Mouse (Mus musculus) bone marrow macrophage, adult 2 months (primary cell): ENCODE data around the gene Gm12166. TPM values are rescaled to one million over a fixed set of nuclear protein-coding genes. Genes with fewer than 3 reads are reported as not detected.

ENCODE experiments used
- H3K27ac ChIP-seq: 2 replicates; pipeline ENCODE4 v1.5.1; 2012; ENCODE audit warnings: low read depth, low read length; ENCODE audit not compliant: insufficient read depth
- H3K4me1 ChIP-seq: 2 replicates; pipeline ENCODE4 v1.6.1; 2012; ENCODE audit warnings: low read length; ENCODE audit not compliant: control insufficient read depth, insufficient read depth
- H3K4me3 ChIP-seq: 2 replicates; pipeline ENCODE4 v1.5.1; 2012; ENCODE audit warnings: mild to moderate bottlenecking, low read length, moderate library complexity; ENCODE audit not compliant: insufficient read depth
- CTCF ChIP-seq: IDR thresholded peaks from 2 replicates; pipeline ENCODE4 v1.5.1; 2012; ENCODE audit warnings: low read depth, mild to moderate bottlenecking, low read length, moderate library complexity
- POLR2A ChIP-seq: IDR thresholded peaks from 2 replicates; pipeline ENCODE4 v1.6.1; 2012; ENCODE audit warnings: mild to moderate bottlenecking, low read depth, low read length, borderline replicate concordance
- polyA plus RNA-seq: library from polyadenylated mRNA; stranded (reverse); fragments of >200 nt; gene quantifications from 2 replicates; pipeline ENCODE4 v1.2.4, GENCODE M21; 2012; ENCODE audit not compliant: missing spikeins, insufficient read depth, insufficient read length

The Gm12166 gene
- polyA plus RNA-seq, 1 experiment = 46.6 TPM

DNA sequence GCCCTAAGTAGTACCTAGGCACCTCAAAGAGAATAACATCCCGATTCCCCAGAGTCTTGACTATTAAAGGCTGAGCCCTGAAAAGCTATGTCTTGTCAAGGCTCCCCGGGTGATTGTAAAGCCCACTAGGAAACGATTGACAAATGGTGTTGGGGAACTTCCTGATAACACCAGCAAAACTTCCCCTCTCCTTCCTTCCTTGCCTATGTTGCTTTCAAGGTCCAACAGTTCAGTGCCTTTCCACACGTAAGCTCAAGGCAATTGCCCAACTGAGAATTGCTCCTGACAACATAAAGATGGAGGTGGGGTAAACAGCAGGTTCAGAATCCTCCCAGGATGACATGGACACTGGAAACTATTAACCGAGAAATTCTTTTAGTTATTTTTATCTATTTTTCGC lies 29.1 kb downstream of the Gm12166 start:
- H3K4me3 ChIP-seq = no peak overlapping the region
- H3K27ac ChIP-seq = no peak overlapping the region
- H3K4me1 ChIP-seq = peaks cover 2% of the 10 kb centered on the region; the same call in 1 of the 2 replicates
- TF ChIP-seq POLR2A (no peak), CTCF (no peak)

DNA sequence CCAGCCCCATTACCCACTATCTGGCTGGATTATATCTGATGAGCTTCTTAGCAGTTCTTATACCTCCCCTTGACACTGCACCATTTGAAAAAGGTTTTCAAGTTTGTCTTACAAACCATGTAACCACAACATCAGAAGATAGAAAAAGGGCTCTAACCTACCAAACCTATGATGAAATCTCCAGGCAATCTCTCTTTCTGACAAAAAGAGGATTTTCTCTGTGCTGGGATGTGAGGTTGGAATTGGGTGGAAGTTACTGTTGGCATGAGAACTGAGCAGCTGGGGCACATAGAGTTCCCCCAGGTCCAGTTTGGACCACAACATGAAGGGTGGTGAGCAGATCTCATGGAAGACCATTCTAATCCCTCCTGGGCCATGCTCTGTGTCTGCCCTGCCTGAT lies 30.3 kb downstream of the Gm12166 start:
- H3K4me3 ChIP-seq = no peak overlapping the region
- no peak overlapping the region for H3K27ac ChIP-seq
- peaks cover 4% of the 10 kb centered on the region; the same call in 1 of the 2 replicates for H3K4me1 ChIP-seq
- TF ChIP-seq POLR2A = no peak

GRCm38 (mm10) chr11:46020246-46020645 lies 31.9 kb downstream of the Gm12166 start:
- Histone ChIP-seq H3K27ac (no peak overlapping the region), H3K4me3 (no peak overlapping the region), H3K4me1 (peaks cover 4% of the 10 kb centered on the region; the same call in 1 of the 2 replicates)
- no peak for TF ChIP-seq POLR2A
- TF ChIP-seq CTCF = no peak

GRCm38 (mm10) chr11:46016061-46016460 lies 36.1 kb downstream of the Gm12166 start:
- Histone ChIP-seq H3K4me3 (no peak overlapping the region), H3K4me1 (peaks cover 4% of the 10 kb centered on the region; the same call in 1 of the 2 replicates), H3K27ac (no peak overlapping the region)
- TF ChIP-seq POLR2A (no peak), CTCF (no peak)

Other genes starting within 250 kb of the Gm12166 start
- 62.9 and 67.7 TPM in 2 replicates for gene Clint1, start 200.3 kb downstream of the Gm12166 start, polyA plus RNA-seq
- 4.0 and 4.1 TPM in 2 replicates for gene Lsm11, start 107.4 kb downstream of the Gm12166 start, polyA plus RNA-seq
- 6.2 and 8.6 TPM in 2 replicates for gene Thg1l, start 96.8 kb downstream of the Gm12166 start, polyA plus RNA-seq
- gene Sox30, start 72.0 kb downstream of the Gm12166 start, polyA plus RNA-seq = not detected in 2 replicates
- 15.6 and 19.0 TPM in 2 replicates for gene Adam19, start 3.7 kb upstream of the Gm12166 start, polyA plus RNA-seq
- gene Nipal4, start 114.2 kb upstream of the Gm12166 start, polyA plus RNA-seq = not detected in 2 replicates
- gene Fndc9, start 183.2 kb upstream of the Gm12166 start, polyA plus RNA-seq = not detected in 2 replicates